Mouse (Mus musculus): ENCODE measurements around the gene Cd6. TPM values are rescaled to one million over a fixed set of nuclear protein-coding genes. Genes with fewer than 3 reads are reported as not detected.

Gene Cd6
- polyA plus RNA-seq, 2 experiments: 0.10 TPM; not detected in 1

DNA sequence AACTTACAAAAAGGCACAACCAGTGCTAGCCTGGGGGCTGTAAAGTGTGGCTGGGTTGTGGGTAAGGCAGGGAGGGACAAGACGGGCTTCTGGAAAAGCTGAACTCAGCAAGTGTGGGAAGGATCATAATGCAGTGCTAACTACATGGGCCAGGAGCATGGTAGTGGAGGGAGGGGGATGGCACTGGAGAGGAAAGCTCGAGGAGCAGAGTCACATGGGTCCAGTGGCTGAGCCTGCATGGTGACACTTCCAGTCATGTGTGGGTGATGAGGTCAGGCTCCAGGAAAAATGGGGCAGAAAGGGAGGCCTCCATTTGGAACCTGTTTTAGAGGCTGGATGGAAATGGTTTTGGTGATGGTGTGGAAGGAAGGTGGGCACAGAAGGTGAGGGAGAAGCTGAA lies 26.7 kb upstream of the Cd6 start:
- Histone ChIP-seq H3K4me2 (replicated peaks; ENCODE audit: low read depth, low read length, severe bottlenecking) (no peak overlapping the region), H3K9ac (ENCODE audit: low read depth, low read length, severe bottlenecking) (no peak overlapping the region), H3K9me3 (ENCODE audit: control insufficient read depth, low read length) (no peaks in the 10 kb centered on the region), H3K27me3 (ENCODE audit: control insufficient read depth, insufficient read depth, low read length) (no peaks in the 10 kb centered on the region), H3K36me3 (ENCODE audit: control insufficient read depth, insufficient read depth, low read length) (peaks cover 56% of the 10 kb centered on the region), H3K4me3 (replicated peaks; ENCODE audit: low read length) (no peak overlapping the region), H3K27ac (replicated peaks; ENCODE audit: low read depth, low read length) (no peak overlapping the region), H3K4me1 (ENCODE audit: control insufficient read depth, insufficient read depth, low read length) (no peaks in the 10 kb centered on the region)
- no peak for TF ChIP-seq POLR2A (IDR thresholded peaks at IDR 0.05; ENCODE audit: borderline replicate concordance, extremely low read depth, insufficient read depth, insufficient read length)
- ATAC-seq (ENCODE audit: low FRiP score, low read depth) (no peak), DNase-seq (ENCODE audit: low spot score) (no peak)
- 48% methylated on average over 2 of the region's 2 CpGs for WGBS

DNA sequence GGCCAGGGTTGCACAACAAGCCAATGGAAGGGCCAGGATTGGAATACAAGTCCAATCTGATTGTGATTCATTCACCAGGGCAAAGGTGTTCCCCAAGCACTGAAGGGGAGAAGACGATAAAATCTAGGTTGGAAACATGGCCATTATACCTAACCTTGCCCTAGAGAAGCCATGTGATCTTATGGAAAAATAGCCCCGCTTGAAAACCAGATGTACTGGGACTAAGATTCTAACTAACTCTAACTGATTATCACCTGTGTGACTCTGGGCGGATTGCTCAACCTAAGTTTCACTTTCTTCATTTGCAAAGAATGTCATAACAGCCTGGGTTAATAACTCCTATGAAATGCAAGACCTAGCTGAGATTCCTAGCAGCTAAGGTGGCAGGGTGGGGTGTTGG lies 25.6 kb upstream of the Cd6 start:
- Histone ChIP-seq H3K36me3 (ENCODE audit: control insufficient read depth, insufficient read depth, low read length) (peaks cover 45% of the 10 kb centered on the region), H3K27me3 (ENCODE audit: control insufficient read depth, insufficient read depth, low read length) (no peaks in the 10 kb centered on the region), H3K9ac (ENCODE audit: low read depth, low read length, severe bottlenecking) (no peak overlapping the region), H3K4me3 (replicated peaks; ENCODE audit: low read length) (no peak overlapping the region), H3K27ac (replicated peaks; ENCODE audit: low read depth, low read length) (no peak overlapping the region), H3K4me2 (replicated peaks; ENCODE audit: low read depth, low read length, severe bottlenecking) (no peak overlapping the region), H3K9me3 (ENCODE audit: control insufficient read depth, low read length) (no peaks in the 10 kb centered on the region), H3K4me1 (ENCODE audit: control insufficient read depth, insufficient read depth, low read length) (no peaks in the 10 kb centered on the region)
- WGBS: 73% methylated on average over 3 of the region's 3 CpGs
- ATAC-seq (ENCODE audit: low FRiP score, low read depth) (no peak), DNase-seq (ENCODE audit: low spot score) (no peak)
- TF ChIP-seq POLR2A (IDR thresholded peaks at IDR 0.05; ENCODE audit: borderline replicate concordance, extremely low read depth, insufficient read depth, insufficient read length): no peak

DNA sequence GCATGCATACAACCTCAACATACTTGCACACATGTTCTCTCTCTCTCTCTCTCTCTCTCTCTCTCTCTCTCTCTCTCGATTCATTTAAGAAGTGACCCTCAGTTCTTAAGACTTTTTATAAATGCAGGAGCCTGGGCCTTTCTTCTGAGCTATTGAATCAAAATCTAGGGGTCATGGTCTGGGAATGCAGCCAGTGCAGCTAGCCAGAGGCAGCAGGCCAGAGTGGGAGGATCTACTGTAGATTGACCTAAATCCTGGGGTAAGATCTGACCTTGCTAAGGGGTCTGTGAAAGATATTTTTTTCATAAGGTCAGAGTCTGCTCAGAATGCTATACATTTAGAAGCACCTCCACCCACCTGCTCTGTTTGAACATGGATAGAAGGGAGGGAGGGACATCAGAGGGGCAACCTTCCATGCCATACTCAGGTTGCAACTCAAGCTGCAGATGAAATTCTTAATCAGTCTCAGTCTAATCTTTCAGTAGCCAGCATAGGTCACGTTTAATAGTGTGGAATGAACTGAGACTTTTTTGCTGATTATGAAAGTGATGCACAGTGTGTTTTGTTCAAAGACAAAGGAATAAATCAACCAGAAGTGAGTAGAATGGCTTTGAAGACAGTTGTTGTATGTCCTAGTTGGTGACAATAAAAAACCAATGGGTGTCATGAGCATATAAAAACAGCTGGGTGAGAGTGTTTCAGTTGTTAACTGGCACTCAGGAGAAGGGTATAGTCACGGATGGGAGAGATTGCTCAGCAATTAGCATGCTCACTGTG lies 17.6 kb upstream of the Cd6 start:
- Histone ChIP-seq H3K9me3 (ENCODE audit: control insufficient read depth, low read length) (no peaks in the 10 kb centered on the region), H3K4me3 (replicated peaks; ENCODE audit: low read length) (no peak overlapping the region), H3K9ac (ENCODE audit: low read depth, low read length, severe bottlenecking) (no peak overlapping the region), H3K4me1 (ENCODE audit: control insufficient read depth, insufficient read depth, low read length) (no peaks in the 10 kb centered on the region), H3K27ac (replicated peaks; ENCODE audit: low read depth, low read length) (no peak overlapping the region), H3K27me3 (ENCODE audit: control insufficient read depth, insufficient read depth, low read length) (no peaks in the 10 kb centered on the region), H3K4me2 (replicated peaks; ENCODE audit: low read depth, low read length, severe bottlenecking) (no peak overlapping the region), H3K36me3 (ENCODE audit: control insufficient read depth, insufficient read depth, low read length) (no peaks in the 10 kb centered on the region)
- ATAC-seq (ENCODE audit: low FRiP score, low read depth) (no peak), DNase-seq (ENCODE audit: low spot score) (no peak)
- TF ChIP-seq POLR2A (IDR thresholded peaks at IDR 0.05; ENCODE audit: borderline replicate concordance, extremely low read depth, insufficient read depth, insufficient read length): no peak
- WGBS: 66% methylated on average over 3 of the region's 3 CpGs

DNA sequence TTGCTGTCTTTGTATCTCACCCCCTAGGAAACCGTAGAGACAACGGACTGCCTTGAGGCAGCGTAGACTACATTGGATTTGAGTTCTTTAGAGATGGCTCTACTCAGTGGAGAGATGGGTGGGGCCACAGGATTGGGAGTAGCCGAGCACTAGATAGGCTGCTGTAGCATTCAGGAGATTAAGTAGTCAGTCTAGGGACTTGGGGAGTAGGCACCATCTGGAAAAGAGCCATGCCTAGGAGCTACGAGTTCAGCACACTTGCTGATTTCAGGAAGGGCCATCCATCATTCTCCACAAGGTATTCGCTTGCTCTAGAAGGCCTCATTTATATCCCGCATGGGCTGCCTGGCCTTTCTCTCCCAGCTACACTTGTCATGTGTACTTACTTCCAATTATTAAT lies 16.3 kb upstream of the Cd6 start:
- no peak for ATAC-seq (ENCODE audit: low FRiP score, low read depth)
- no peaks in the 10 kb centered on the region for H3K27me3 ChIP-seq (ENCODE audit: control insufficient read depth, insufficient read depth, low read length)
- DNase-seq (ENCODE audit: low spot score): no peak
- H3K36me3 ChIP-seq (ENCODE audit: control insufficient read depth, insufficient read depth, low read length): no peaks in the 10 kb centered on the region
- H3K9me3 ChIP-seq (ENCODE audit: control insufficient read depth, low read length): no peaks in the 10 kb centered on the region
- H3K27ac ChIP-seq (replicated peaks; ENCODE audit: low read depth, low read length): no peak overlapping the region
- no peak overlapping the region for H3K4me2 ChIP-seq (replicated peaks; ENCODE audit: low read depth, low read length, severe bottlenecking)
- no peak for TF ChIP-seq POLR2A (IDR thresholded peaks at IDR 0.05; ENCODE audit: borderline replicate concordance, extremely low read depth, insufficient read depth, insufficient read length)
- H3K4me1 ChIP-seq (ENCODE audit: control insufficient read depth, insufficient read depth, low read length): no peaks in the 10 kb centered on the region
- no peak overlapping the region for H3K4me3 ChIP-seq (replicated peaks; ENCODE audit: low read length)
- H3K9ac ChIP-seq (ENCODE audit: low read depth, low read length, severe bottlenecking): no peak overlapping the region
- 70% methylated on average over 7 of the region's 7 CpGs for WGBS

DNA sequence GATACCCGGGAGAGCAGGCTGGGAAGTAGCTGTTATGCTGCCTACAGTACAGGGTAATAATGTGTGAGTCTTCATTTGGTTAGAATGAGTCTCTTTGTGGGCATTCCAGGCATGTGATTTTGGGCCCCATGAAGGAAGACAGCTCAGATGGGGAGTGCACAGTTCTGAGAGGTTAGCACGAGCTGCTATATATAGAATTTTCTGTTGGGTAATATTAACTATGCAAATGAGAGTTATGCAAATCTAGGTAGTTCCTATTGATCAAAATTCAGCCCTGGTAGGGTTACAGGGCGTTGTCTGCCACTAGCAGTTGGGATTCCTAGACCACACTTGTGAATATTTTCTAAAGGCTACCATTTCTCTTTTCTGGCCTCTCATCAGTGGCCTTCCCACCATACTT lies 15.6 kb upstream of the Cd6 start:
- H3K4me2 ChIP-seq (replicated peaks; ENCODE audit: low read depth, low read length, severe bottlenecking): no peak overlapping the region
- H3K27ac ChIP-seq (replicated peaks; ENCODE audit: low read depth, low read length): no peak overlapping the region
- WGBS: 82% methylated on average over 3 of the region's 3 CpGs
- H3K9ac ChIP-seq (ENCODE audit: low read depth, low read length, severe bottlenecking): no peak overlapping the region
- H3K36me3 ChIP-seq (ENCODE audit: control insufficient read depth, insufficient read depth, low read length): no peaks in the 10 kb centered on the region
- no peak for ATAC-seq (ENCODE audit: low FRiP score, low read depth)
- H3K9me3 ChIP-seq (ENCODE audit: control insufficient read depth, low read length): no peaks in the 10 kb centered on the region
- no peaks in the 10 kb centered on the region for H3K4me1 ChIP-seq (ENCODE audit: control insufficient read depth, insufficient read depth, low read length)
- no peak for TF ChIP-seq POLR2A (IDR thresholded peaks at IDR 0.05; ENCODE audit: borderline replicate concordance, extremely low read depth, insufficient read depth, insufficient read length)
- no peak overlapping the region for H3K4me3 ChIP-seq (replicated peaks; ENCODE audit: low read length)
- H3K27me3 ChIP-seq (ENCODE audit: control insufficient read depth, insufficient read depth, low read length): no peaks in the 10 kb centered on the region
- DNase-seq (ENCODE audit: low spot score): no peak

Measured in limb, embryonic 14.5 days (tissue).